Mouse (Mus musculus) hindbrain, embryonic 10.5 days (tissue): ENCODE data around the gene Krt86. TPM values are rescaled to one million over a fixed set of nuclear protein-coding genes. Genes with fewer than 3 reads are reported as not detected.
"Not testable (repeated sequence)": the region's sequence is repeated elsewhere in the genome, so short reads cannot be mapped to it uniquely, and the experiment has no call there.

Experiments used
- DNase-seq: peaks from one replicate; pipeline ENCODE4 v3.0.0-alpha.2; 2017; ENCODE audit warnings: low spot score
- H3K27ac ChIP-seq: fragments of 300-500 bp; sonication (generic); 2 replicates; pipeline ENCODE4 v1.5.1; 2016; ENCODE audit warnings: mild to moderate bottlenecking, moderate library complexity
- H3K27me3 ChIP-seq: fragments of 300-500 bp; sonication (generic); 2 replicates; pipeline ENCODE4 v1.6.1; 2016; ENCODE audit warnings: mild to moderate bottlenecking; ENCODE audit not compliant: poor library complexity, insufficient read depth, severe bottlenecking
- H3K36me3 ChIP-seq: fragments of 300-500 bp; sonication (generic); 2 replicates; pipeline ENCODE4 v1.6.1; 2016; ENCODE audit warnings: mild to moderate bottlenecking, moderate library complexity
- H3K4me1 ChIP-seq: fragments of 300-500 bp; sonication (generic); replicated peaks from 2 replicates; pipeline ENCODE4 v1.6.1; 2016; ENCODE audit warnings: mild to moderate bottlenecking
- H3K4me3 ChIP-seq: fragments of 300-500 bp; sonication (generic); 2 replicates; pipeline ENCODE4 v1.5.1; 2016; ENCODE audit warnings: mild to moderate bottlenecking, moderate library complexity
- H3K9me3 ChIP-seq: fragments of 300-500 bp; sonication (generic); 2 replicates; pipeline ENCODE4 v1.6.1; 2016; ENCODE audit warnings: mild to moderate bottlenecking, moderate library complexity
- WGBS: fragments of 180-500 bp; shearing (Covaris S2); methylation state at CpG from one replicate; pipeline ENCODE4 v1.1.7; 2016; 5-methylcytosine and 5-hydroxymethylcytosine counted together
- polyA plus RNA-seq: library from polyadenylated mRNA; unstranded; fragments of >200 nt; fragmentation: Nextera tagmentation; extraction: Ambion mirVana; gene quantifications from 2 replicates; pipeline ENCODE4 v1.2.1, GENCODE M21; 2016

The Krt86 gene
- polyA plus RNA-seq, 1 experiment from 2014 or later = not detected

DNA sequence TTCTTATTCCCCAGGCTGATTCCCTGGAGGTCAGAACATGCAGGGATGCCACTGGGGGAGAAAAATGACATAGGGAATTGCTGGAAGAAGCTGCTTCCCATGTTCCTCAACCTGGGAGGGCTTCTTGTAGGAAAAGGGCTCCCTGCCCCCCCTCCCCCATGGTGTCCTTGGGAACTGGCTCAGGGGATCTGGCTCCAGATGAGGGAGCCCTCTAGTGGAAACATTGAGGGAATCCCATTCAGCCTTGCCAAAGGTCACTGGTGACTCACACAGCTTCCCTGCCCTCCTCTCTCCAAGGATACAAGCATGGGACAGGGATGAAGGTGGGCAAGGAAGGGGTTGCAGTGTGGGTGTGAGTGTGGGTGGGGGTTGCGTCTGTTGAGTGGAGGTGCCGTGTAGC, 23.9 kb downstream of the Krt86 start:
- Histone ChIP-seq H3K9me3 (no peaks in the 10 kb centered on the region), H3K4me3 (no peak overlapping the region), H3K36me3 (no peaks in the 10 kb centered on the region), H3K27ac (no peak overlapping the region), H3K4me1 (peaks cover 9% of the 10 kb centered on the region; the same call in 1 of the 2 replicates), H3K27me3 (no peaks in the 10 kb centered on the region)
- 66% methylated on average over 2 of the region's 2 CpGs for WGBS
- peak; percentile 16 for DNase-seq

DNA sequence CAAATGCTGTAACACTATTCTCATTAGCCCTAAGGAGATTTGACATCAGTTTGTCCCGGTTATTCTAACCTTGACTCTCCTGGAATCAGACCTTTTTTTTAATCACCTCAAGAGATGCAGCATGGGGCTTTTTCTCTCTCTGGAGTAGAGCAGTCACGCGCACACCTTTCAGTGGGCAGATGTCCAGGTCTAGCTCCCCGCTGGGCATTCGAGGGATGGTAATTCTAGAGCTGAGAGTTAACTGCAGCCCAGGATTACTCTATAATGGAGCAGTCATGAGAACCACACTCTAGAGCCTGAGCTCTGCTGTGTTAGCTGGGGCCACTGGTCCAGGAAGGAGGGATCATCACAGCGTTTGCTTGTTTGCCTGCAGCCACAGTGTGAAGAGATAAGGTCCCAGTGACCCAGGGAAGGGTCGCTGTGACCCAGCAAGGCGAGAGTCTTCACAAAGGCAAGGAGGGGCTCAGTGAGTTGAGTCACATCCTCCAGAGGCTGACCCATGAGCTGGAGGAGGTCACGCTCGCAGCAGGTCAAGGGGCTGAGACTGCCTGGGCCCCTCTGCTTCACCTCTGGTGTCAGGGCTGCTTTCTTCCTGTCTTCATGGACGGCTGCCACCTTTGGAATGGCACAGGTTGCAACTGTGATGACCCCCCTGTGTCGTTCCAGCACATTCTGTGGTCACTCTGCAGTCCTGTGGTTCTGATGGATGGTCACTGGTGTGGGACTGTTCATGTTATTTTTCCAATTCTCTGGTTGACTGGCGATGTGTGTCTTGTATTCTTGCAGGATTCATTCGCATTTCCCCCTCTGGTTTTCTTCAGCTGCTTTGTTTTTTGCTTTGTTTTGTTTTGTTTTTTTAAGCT, 33.8 kb downstream of the Krt86 start:
- Histone ChIP-seq H3K36me3 (no peaks in the 10 kb centered on the region), H3K27ac (no peak overlapping the region), H3K9me3 (no peaks in the 10 kb centered on the region), H3K4me1 (peaks cover 11% of the 10 kb centered on the region), H3K27me3 (no peaks in the 10 kb centered on the region), H3K4me3 (no peak overlapping the region)
- 49% methylated on average over 14 of the region's 14 CpGs for WGBS
- DNase-seq = no peak

DNA sequence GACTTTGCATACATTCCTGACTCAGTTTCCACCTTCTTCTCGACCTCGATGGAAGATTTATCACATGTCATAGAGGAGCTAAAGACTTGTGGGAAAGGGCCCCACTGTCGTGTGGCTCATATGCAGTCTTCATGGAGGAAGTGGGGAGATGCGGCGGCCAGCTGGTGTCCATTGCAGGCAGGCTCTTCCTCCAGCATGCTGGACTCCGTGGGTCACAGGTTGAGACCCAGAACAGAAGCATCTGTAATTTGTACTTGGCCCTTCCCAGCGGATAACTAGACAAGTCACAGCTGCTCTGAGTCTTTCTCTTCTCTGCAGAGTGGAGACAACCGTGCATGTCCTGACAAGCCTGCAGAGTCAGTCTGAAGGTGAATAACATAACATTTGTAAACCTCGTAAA, 35.0 kb downstream of the Krt86 start:
- Histone ChIP-seq H3K9me3 (no peaks in the 10 kb centered on the region), H3K4me3 (no peak overlapping the region), H3K4me1 (peaks cover 11% of the 10 kb centered on the region), H3K27ac (no peak overlapping the region), H3K36me3 (no peaks in the 10 kb centered on the region), H3K27me3 (no peaks in the 10 kb centered on the region)
- DNase-seq = no peak
- 82% methylated on average over 9 of the region's 9 CpGs for whole genome bisulfite sequencing

DNA sequence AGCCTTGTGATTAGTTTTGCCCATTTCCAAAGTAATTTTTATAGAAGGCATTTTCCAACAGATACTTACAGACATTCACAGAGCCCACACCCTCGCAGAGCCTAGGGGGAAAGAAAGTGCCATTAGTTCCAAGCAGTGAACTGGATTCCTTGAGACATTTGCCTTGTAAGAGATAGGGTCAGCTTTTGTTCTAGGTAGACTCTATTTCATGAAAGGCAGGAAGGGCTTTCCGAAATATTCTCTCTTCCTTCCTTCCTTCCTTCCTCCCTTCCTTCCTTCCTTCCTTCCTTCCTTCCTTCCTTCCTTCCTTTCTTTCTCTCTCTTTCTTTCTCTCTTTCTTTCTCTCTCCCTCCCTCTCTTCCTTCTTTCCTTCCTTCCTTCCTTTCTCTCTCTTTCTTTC, 43.9 kb downstream of the Krt86 start, which contains the start of gene Gm49425:
Gm49425 (minus strand) TSS at position 101 of the 400 bp plus-strand sequence.
- H3K4me1 ChIP-seq, H3K4me3 ChIP-seq, DNase-seq, H3K27ac ChIP-seq, H3K36me3 ChIP-seq, H3K9me3 ChIP-seq, H3K27me3 ChIP-seq: not testable (repeated sequence)
- 89% methylated on average over 2 of the region's 2 CpGs for WGBS

DNA sequence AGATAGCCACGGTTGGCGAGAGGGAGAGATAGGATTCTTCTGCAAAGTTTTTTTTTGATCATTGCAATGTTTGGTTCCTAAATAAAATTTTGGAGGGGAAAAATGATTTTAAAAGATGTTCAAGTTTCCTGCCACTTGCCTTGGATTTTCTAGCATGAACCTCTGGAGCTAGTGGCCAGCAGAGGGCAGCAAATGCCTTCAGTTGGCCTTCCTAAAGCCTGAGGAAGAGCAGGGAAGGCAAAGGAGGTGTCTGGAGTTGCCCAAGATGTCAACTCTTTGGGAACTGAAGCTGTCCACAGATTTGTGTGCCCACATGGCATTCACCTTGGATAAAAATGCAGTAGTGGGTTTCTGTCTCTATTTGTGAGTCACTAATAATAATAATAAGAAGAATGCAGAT, 46.5 kb downstream of the Krt86 start:
- no peak overlapping the region for H3K4me3 ChIP-seq
- WGBS = 15% methylated on average over 2 of the region's 2 CpGs
- peak; percentile 78 for DNase-seq
- H3K9me3 ChIP-seq = no peaks in the 10 kb centered on the region
- no peaks in the 10 kb centered on the region for H3K36me3 ChIP-seq
- no peaks in the 10 kb centered on the region for H3K4me1 ChIP-seq
- H3K27me3 ChIP-seq = no peaks in the 10 kb centered on the region; the same call in 1 of the 2 replicates
- H3K27ac ChIP-seq = no peak overlapping the region

DNA sequence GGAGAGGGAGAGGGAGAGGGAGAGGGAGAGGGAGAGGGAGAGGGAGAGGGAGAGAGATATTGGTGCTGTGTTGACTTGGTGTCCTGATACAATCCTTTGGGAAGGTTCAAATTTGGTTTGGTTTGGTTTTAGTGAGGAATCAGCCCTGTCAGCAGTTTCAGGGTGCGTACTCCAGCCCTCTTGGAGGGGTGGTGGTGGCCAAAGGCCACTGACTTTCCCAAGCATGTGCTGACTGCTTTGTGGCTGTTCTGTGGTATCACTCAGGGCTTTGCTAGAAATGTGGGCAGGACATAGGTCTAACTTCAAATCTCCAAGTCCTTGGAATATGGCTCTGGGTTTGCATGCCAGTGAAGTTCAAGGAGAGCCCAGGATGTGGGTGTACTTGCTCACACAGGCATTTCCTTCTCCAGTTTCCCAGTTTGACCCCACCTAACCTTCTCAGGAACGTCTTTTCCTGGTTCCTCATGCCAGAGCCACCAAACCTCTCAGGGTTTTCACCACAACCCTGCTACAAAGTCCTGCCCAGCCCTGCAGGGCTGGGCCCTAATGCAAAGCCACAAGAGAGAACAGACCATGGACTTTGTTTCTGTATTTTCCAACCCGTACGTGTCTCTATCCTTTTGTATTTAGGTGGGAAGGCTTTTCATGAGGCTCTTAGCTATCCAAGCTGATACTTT, 49.4 kb downstream of the Krt86 start:
- WGBS = 73% methylated on average over 4 of the region's 4 CpGs
- Histone ChIP-seq H3K27ac (no peak overlapping the region), H3K27me3 (no peaks in the 10 kb centered on the region; the same call in 1 of the 2 replicates), H3K4me1 (no peaks in the 10 kb centered on the region), H3K9me3 (no peaks in the 10 kb centered on the region), H3K4me3 (no peak overlapping the region), H3K36me3 (no peaks in the 10 kb centered on the region)
- DNase-seq = no peak

Other genes with a start within 250 kb of the Krt86 start
- 5.5 and 5.8 TPM in 2 replicates for gene Grasp, start 249.3 kb upstream of the Krt86 start, polyA plus RNA-seq
- gene Nr4a1, start 219.2 kb upstream of the Krt86 start, polyA plus RNA-seq = 4.8 and 5.1 TPM in 2 replicates
- 79.0 and 82.1 TPM in 2 replicates for gene Atg101, start 189.2 kb upstream of the Krt86 start, polyA plus RNA-seq
- gene 6030408B16Rik, start 180.3 kb upstream of the Krt86 start, polyA plus RNA-seq = 0.27 and 0.39 TPM in 2 replicates
- 0.16 TPM in 1 of 2 replicates, not detected in the other for gene Krt80, start 103.3 kb upstream of the Krt86 start, polyA plus RNA-seq
- 17.5 and 19.9 TPM in 2 replicates for gene Krt7, start 62.4 kb upstream of the Krt86 start, polyA plus RNA-seq
- 0.10 TPM in 1 of 2 replicates, not detected in the other for gene Krt87, start 34.7 kb upstream of the Krt86 start, polyA plus RNA-seq
- gene Krt88, start 25.7 kb upstream of the Krt86 start, polyA plus RNA-seq = not detected in 2 replicates
- gene Krt81, start 9.7 kb upstream of the Krt86 start, polyA plus RNA-seq = not detected in 2 replicates
- gene Krt83, start 18.0 kb downstream of the Krt86 start, polyA plus RNA-seq = not detected in 2 replicates
- not detected in 2 replicates for gene Gm49425, start 43.8 kb downstream of the Krt86 start, polyA plus RNA-seq
- gene Krt84, start 59.3 kb downstream of the Krt86 start, polyA plus RNA-seq = not detected in 2 replicates
- gene Krt82, start 77.2 kb downstream of the Krt86 start, polyA plus RNA-seq = not detected in 2 replicates
- 0.22 and 0.30 TPM in 2 replicates for gene Krt90, start 89.5 kb downstream of the Krt86 start, polyA plus RNA-seq
- 0.08 TPM in 1 of 2 replicates, not detected in the other for gene Krt75, start 100.4 kb downstream of the Krt86 start, polyA plus RNA-seq
- gene Gm5414, start 154.7 kb downstream of the Krt86 start, polyA plus RNA-seq = not detected in 2 replicates
- not detected in 2 replicates for gene Gm5478, start 173.9 kb downstream of the Krt86 start, polyA plus RNA-seq
- not detected in 2 replicates for gene Krt6b, start 206.8 kb downstream of the Krt86 start, polyA plus RNA-seq
- not detected in 2 replicates for gene Krt6a, start 220.8 kb downstream of the Krt86 start, polyA plus RNA-seq
- gene Krt5, start 239.4 kb downstream of the Krt86 start, polyA plus RNA-seq = 0.16 and 2.1 TPM in 2 replicates